Mouse (Mus musculus): ENCODE results near the gene Stub1. TPM values are rescaled to one million over a fixed set of nuclear protein-coding genes. Genes with fewer than 3 reads are reported as not detected.

Gene Stub1
- total and polyA plus RNA-seq, 3 experiments = 74.0 to 99.7 TPM; not detected in 1

- Histone ChIP-seq H3K4me3 (ENCODE audit: control insufficient read depth in 1 of 2, insufficient read depth in 1 of 2, low read depth in 2 of 2, low read length in 2 of 2) (no peak overlapping the region), H3K27ac (ENCODE audit: control insufficient read depth, low read depth, low read length) (no peak overlapping the region), H3K36me3 (ENCODE audit: control insufficient read depth in 1 of 2, insufficient read depth in 2 of 2, low read length in 2 of 2) (peaks cover 0 to 2% of the 10 kb centered on the region in 2 experiments; a peak in 2 of 4 replicates), H3K27me3 (ENCODE audit: control insufficient read depth in 1 of 2, insufficient read depth in 2 of 2, low read length in 2 of 2) (no peaks in the 10 kb centered on the region), H3K9ac (ENCODE audit: control insufficient read depth, low read depth, low read length, poor library complexity, severe bottlenecking) (no peak overlapping the region), H3K9me3 (replicated peaks; ENCODE audit: insufficient read depth, low read length) (no peaks in the 10 kb centered on the region), H3K4me1 (ENCODE audit: control insufficient read depth in 1 of 2, insufficient read depth in 2 of 2, low read length in 2 of 2) (peaks cover 2 to 12% of the 10 kb centered on the region in 2 experiments; a peak in 3 of 4 replicates), H3K79me2 (ENCODE audit: control insufficient read depth, insufficient read depth, low read length, poor library complexity) (peaks cover 29% of the 10 kb centered on the region)
- TF ChIP-seq SMC3 (IDR thresholded peaks at IDR 0.05; ENCODE audit: low read depth, low read length) (no peak), USF2 (IDR thresholded peaks at IDR 0.05; ENCODE audit: borderline replicate concordance in 1 of 2, insufficient read depth in 1 of 2, low read depth in 1 of 2, low read length in 2 of 2) (no peak), TCF12 (IDR thresholded peaks at IDR 0.05; ENCODE audit: low read depth, low read length) (no peak), GATA1 (IDR thresholded peaks at IDR 0.05; ENCODE audit: low read depth, low read length) (no peak), MAX (IDR thresholded peaks at IDR 0.05; ENCODE audit: low read length) (no peak), EP300 (IDR thresholded peaks at IDR 0.05; ENCODE audit: low read depth in 1 of 2, low read length in 2 of 2) (no peak), ZMIZ1 (IDR thresholded peaks at IDR 0.05; ENCODE audit: low read depth, low read length) (no peak), CHD2 (IDR thresholded peaks at IDR 0.05; ENCODE audit: low read length) (no peak), MAFK (IDR thresholded peaks at IDR 0.05; ENCODE audit: borderline replicate concordance, low read depth, low read length) (no peak), TAL1 (IDR thresholded peaks at IDR 0.05; ENCODE audit: low read length) (no peak), USF1 (IDR thresholded peaks at IDR 0.05; ENCODE audit: low read depth, low read length) (no peak), NELFE (IDR thresholded peaks at IDR 0.05; ENCODE audit: low read depth, low read length) (no peak), TBP (IDR thresholded peaks at IDR 0.05; ENCODE audit: low read depth, low read length) (no peak), NRF1 (IDR thresholded peaks at IDR 0.05; ENCODE audit: insufficient read depth, low read depth, low read length, poor library complexity, severe bottlenecking) (no peak), GABPA (IDR thresholded peaks at IDR 0.05; ENCODE audit: low read depth, low read length) (no peak), BHLHE40 (IDR thresholded peaks at IDR 0.05; ENCODE audit: borderline replicate concordance, low read depth, low read length) (no peak), POLR2AphosphoS2 (IDR thresholded peaks at IDR 0.05; ENCODE audit: low read length) (no peak), RCOR1 (IDR thresholded peaks at IDR 0.05; ENCODE audit: low read depth, low read length) (no peak)
- no peak for DNase-seq (ENCODE audit: low read depth, low spot score)
These were observed 3.3 kb upstream of the Stub1 start for GRCm38 (mm10) chr17:25836397-25837075.

- DNase-seq (ENCODE audit: low read depth, low spot score) = no peak
- H3K27me3 ChIP-seq (ENCODE audit: control insufficient read depth in 1 of 2, insufficient read depth in 2 of 2, low read length in 2 of 2) = no peaks in the 10 kb centered on the region
- no peak overlapping the region for H3K27ac ChIP-seq (ENCODE audit: control insufficient read depth, low read depth, low read length)
- TF ChIP-seq USF1 (IDR thresholded peaks at IDR 0.05; ENCODE audit: low read depth, low read length) (no peak), CHD2 (IDR thresholded peaks at IDR 0.05; ENCODE audit: low read length) (no peak), HCFC1 (IDR thresholded peaks at IDR 0.05; ENCODE audit: low read depth, low read length) (no peak), RCOR1 (IDR thresholded peaks at IDR 0.05; ENCODE audit: low read depth, low read length) (no peak), ZMIZ1 (IDR thresholded peaks at IDR 0.05; ENCODE audit: low read depth, low read length) (no peak)
- H3K4me3 ChIP-seq (ENCODE audit: control insufficient read depth in 1 of 2, insufficient read depth in 1 of 2, low read depth in 2 of 2, low read length in 2 of 2) = no peak overlapping the region
- H3K9ac ChIP-seq (ENCODE audit: control insufficient read depth, low read depth, low read length, poor library complexity, severe bottlenecking) = no peak overlapping the region
- H3K36me3 ChIP-seq (ENCODE audit: control insufficient read depth in 1 of 2, insufficient read depth in 2 of 2, low read length in 2 of 2) = peaks cover 0 to 6% of the 10 kb centered on the region in 2 experiments; a peak in 2 of 4 replicates
- H3K4me1 ChIP-seq (ENCODE audit: control insufficient read depth in 1 of 2, insufficient read depth in 2 of 2, low read length in 2 of 2) = peaks cover 2 to 18% of the 10 kb centered on the region in 2 experiments; a peak in 3 of 4 replicates
- H3K9me3 ChIP-seq (replicated peaks; ENCODE audit: insufficient read depth, low read length) = no peaks in the 10 kb centered on the region
- H3K79me2 ChIP-seq (ENCODE audit: control insufficient read depth, insufficient read depth, low read length, poor library complexity) = peaks cover 36% of the 10 kb centered on the region
These were observed 2.6 kb upstream of the Stub1 start for GRCm38 (mm10) chr17:25835816-25836215.
